ENCODE assay signal across 26 mouse cellular contexts in genomic region chr6:33712540-33713118, GRCm38 (mm10).
DNase-seq lines count a peak whose midpoint lies in the region; ATAC-seq and TF ChIP-seq lines count a peak whose summit lies in the region.
"Had no signal": no experiment of that assay in that cellular context is flagged by ENCODE, and none has a peak within 500 bp of the region (broad histone marks: within the 10 kb centered on the region; RNA-seq: fewer than 3 reads in every experiment).

No protein-coding gene starts in this region.

- ATAC-seq in forebrain, embryonic 13.5 days = peak; percentile 75
- peak; percentile 76 for ATAC-seq in forebrain, embryonic 14.5 days
- ATAC-seq in liver, postnatal 0 days = no peak
- ATAC-seq: intestine, embryonic 15.5 days; Patski had no signal

- no peaks in the 10 kb centered on the region for H3K27me3 ChIP-seq in forebrain, embryonic 13.5 days
- no peaks in the 10 kb centered on the region for H3K27me3 ChIP-seq in forebrain, embryonic 10.5 days (ENCODE audit: poor library complexity, severe bottlenecking)
- H3K27me3 ChIP-seq in forebrain, embryonic 14.5 days (replicated peaks; ENCODE audit: control insufficient read depth, insufficient read depth, low read length) = no peaks in the 10 kb centered on the region
- H3K27me3 ChIP-seq in liver, postnatal 0 days (ENCODE audit: insufficient read depth, low read length) = no peaks in the 10 kb centered on the region
- H3K27me3 ChIP-seq: hindbrain, embryonic 15.5 days; intestine, embryonic 15.5 days; limb, embryonic 12.5 days; liver, embryonic 15.5 days; lung, embryonic 15.5 days; midbrain, embryonic 12.5 days; Patski; stomach, embryonic 15.5 days had no signal

- intact Hi-C loops in left cerebral cortex, postnatal 4 days (cut with DNase I) = no loop called here

- WGBS in forebrain, embryonic 13.5 days = 37% methylated on average over 7 of the region's 7 CpGs
- WGBS in forebrain, embryonic 10.5 days = 89% methylated on average over 7 of the region's 7 CpGs
- WGBS in forebrain, embryonic 14.5 days = 29% methylated on average over 7 of the region's 7 CpGs
- WGBS in liver, postnatal 0 days (ENCODE audit: insufficient replicate concordance) = 83% methylated on average over 7 of the region's 7 CpGs

- H3K4me1 ChIP-seq in forebrain, embryonic 13.5 days = peaks cover 66% of the 10 kb centered on the region
- H3K4me1 ChIP-seq in forebrain, embryonic 10.5 days = peaks cover 46% of the 10 kb centered on the region
- H3K4me1 ChIP-seq in forebrain, embryonic 14.5 days (ENCODE audit: control insufficient read depth, insufficient read depth, low read length) = peaks cover 33% of the 10 kb centered on the region
- no peaks in the 10 kb centered on the region for H3K4me1 ChIP-seq in liver, postnatal 0 days (ENCODE audit: insufficient read depth)
- H3K4me1 ChIP-seq: intestine, embryonic 15.5 days; limb, embryonic 12.5 days; liver, embryonic 15.5 days; lung, embryonic 15.5 days; stomach, embryonic 15.5 days had no signal

- no peak for DNase-seq in forebrain, embryonic 10.5 days (ENCODE audit: extremely low spot score, low spot score)
- DNase-seq in left cerebral cortex, postnatal 4 days = peak; percentile 3
- no peak for DNase-seq in left cerebral cortex, adult 9 months (ENCODE audit: low spot score in 2 of 2)
- peak; percentile 81 for DNase-seq in forebrain, embryonic 14.5 days (ENCODE audit: low spot score)
- peak; percentile 78 for DNase-seq in retina, postnatal 1 day
- DNase-seq in adrenal gland, postnatal 10 days = no peak
- DNase-seq in liver, postnatal 0 days = no peak
- DNase-seq: adrenal gland, postnatal 14 days; cerebellum, adult 11-12 months; cerebellum, adult 9-11 months; gastrocnemius, postnatal 10 days; heart, postnatal 14 days; kidney, adult 2 months; kidney, postnatal 36 days; layer of hippocampus, postnatal 36 days; right cerebral cortex, postnatal 25 days had no signal

- no peak overlapping the region for H3K4me3 ChIP-seq in forebrain, embryonic 13.5 days
- H3K4me3 ChIP-seq in forebrain, embryonic 10.5 days = no peak overlapping the region
- H3K4me3 ChIP-seq in forebrain, embryonic 14.5 days (ENCODE audit: low read depth, low read length) = no peak overlapping the region
- no peak overlapping the region for H3K4me3 ChIP-seq in liver, postnatal 0 days (ENCODE audit: low read depth, low read length)
- H3K4me3 ChIP-seq: hindbrain, embryonic 15.5 days; intestine, embryonic 15.5 days; limb, embryonic 12.5 days; liver, embryonic 15.5 days; lung, embryonic 15.5 days; midbrain, embryonic 12.5 days; stomach, embryonic 15.5 days had no signal

- no peaks in the 10 kb centered on the region for H3K36me3 ChIP-seq in forebrain, embryonic 13.5 days (ENCODE audit: poor library complexity, severe bottlenecking)
- H3K36me3 ChIP-seq in forebrain, embryonic 10.5 days (replicated peaks) = no peaks in the 10 kb centered on the region
- H3K36me3 ChIP-seq in forebrain, embryonic 14.5 days (ENCODE audit: control insufficient read depth, insufficient read depth, low read length) = no peaks in the 10 kb centered on the region
- H3K36me3 ChIP-seq in liver, postnatal 0 days (replicated peaks; ENCODE audit: insufficient read depth, low read length) = no peaks in the 10 kb centered on the region
- H3K36me3 ChIP-seq: G1E; hindbrain, embryonic 15.5 days; intestine, embryonic 15.5 days; limb, embryonic 12.5 days; liver, embryonic 15.5 days; lung, embryonic 15.5 days; midbrain, embryonic 12.5 days; stomach, embryonic 15.5 days had no signal

- no peak overlapping the region for H3K4me2 ChIP-seq in forebrain, embryonic 13.5 days
- no peak overlapping the region for H3K4me2 ChIP-seq in forebrain, embryonic 14.5 days (ENCODE audit: low read length)
- H3K4me2 ChIP-seq in liver, postnatal 0 days (ENCODE audit: low read depth, low read length) = no peak overlapping the region
- H3K4me2 ChIP-seq: hindbrain, embryonic 15.5 days; intestine, embryonic 15.5 days; limb, embryonic 12.5 days; liver, embryonic 15.5 days; lung, embryonic 15.5 days; midbrain, embryonic 12.5 days; stomach, embryonic 15.5 days had no signal

- no peak overlapping the region for H3K9ac ChIP-seq in forebrain, embryonic 13.5 days
- H3K9ac ChIP-seq in forebrain, embryonic 14.5 days (ENCODE audit: low read length) = no peak overlapping the region
- no peak overlapping the region for H3K9ac ChIP-seq in liver, postnatal 0 days (replicated peaks)
- H3K9ac ChIP-seq: hindbrain, embryonic 15.5 days; intestine, embryonic 15.5 days; limb, embryonic 12.5 days; liver, embryonic 15.5 days; lung, embryonic 15.5 days; midbrain, embryonic 12.5 days; stomach, embryonic 15.5 days had no signal

- no peak for TF ChIP-seq EP300 in liver, postnatal 0 days (IDR thresholded peaks at IDR 0.05; ENCODE audit: low read depth)

- H3K9me3 ChIP-seq in forebrain, embryonic 13.5 days (replicated peaks) = no peaks in the 10 kb centered on the region
- no peaks in the 10 kb centered on the region for H3K9me3 ChIP-seq in forebrain, embryonic 10.5 days
- H3K9me3 ChIP-seq in forebrain, embryonic 14.5 days (replicated peaks; ENCODE audit: control insufficient read depth, low read length) = no peaks in the 10 kb centered on the region
- no peaks in the 10 kb centered on the region for H3K9me3 ChIP-seq in liver, postnatal 0 days (ENCODE audit: low read length)
- H3K9me3 ChIP-seq: G1E; hindbrain, embryonic 15.5 days; intestine, embryonic 15.5 days; limb, embryonic 12.5 days; liver, embryonic 15.5 days; lung, embryonic 15.5 days; midbrain, embryonic 12.5 days; stomach, embryonic 15.5 days had no signal

- H3K27ac ChIP-seq in forebrain, embryonic 13.5 days = peak overlapping the region; percentile 73
- H3K27ac ChIP-seq in forebrain, embryonic 10.5 days = no peak overlapping the region
- peak overlapping the region; percentile 66; the same call in 1 of the 2 replicates for H3K27ac ChIP-seq in forebrain, embryonic 14.5 days (ENCODE audit: low read depth, low read length)
- no peak overlapping the region for H3K27ac ChIP-seq in liver, postnatal 0 days (ENCODE audit: low read depth)
- H3K27ac ChIP-seq: hindbrain, embryonic 15.5 days; intestine, embryonic 15.5 days; limb, embryonic 12.5 days; liver, embryonic 15.5 days; lung, embryonic 15.5 days; midbrain, embryonic 12.5 days; stomach, embryonic 15.5 days had no signal

- TF ChIP-seq CTCF in liver, postnatal 0 days (IDR thresholded peaks at IDR 0.05; ENCODE audit: low read depth) = no peak

Comparison
In these comparisons a context has a peak if more than half of its experiments do, and no peak if none do; other contexts are left out.
1. H3K27ac ChIP-seq: peak in forebrain, embryonic 13.5 days (single experiment) and forebrain, embryonic 14.5 days (single experiment); none in forebrain, embryonic 10.5 days (single experiment) and liver, postnatal 0 days (single experiment).
2. DNase-seq: peak in left cerebral cortex, postnatal 4 days (single experiment), forebrain, embryonic 14.5 days (single experiment) and retina, postnatal 1 day (single experiment); none in forebrain, embryonic 10.5 days (single experiment), left cerebral cortex, adult 9 months (0 of 2), adrenal gland, postnatal 10 days (single experiment) and liver, postnatal 0 days (single experiment).